ENCODE assay signal across 23 mouse cellular contexts in the genomic region with DNA sequence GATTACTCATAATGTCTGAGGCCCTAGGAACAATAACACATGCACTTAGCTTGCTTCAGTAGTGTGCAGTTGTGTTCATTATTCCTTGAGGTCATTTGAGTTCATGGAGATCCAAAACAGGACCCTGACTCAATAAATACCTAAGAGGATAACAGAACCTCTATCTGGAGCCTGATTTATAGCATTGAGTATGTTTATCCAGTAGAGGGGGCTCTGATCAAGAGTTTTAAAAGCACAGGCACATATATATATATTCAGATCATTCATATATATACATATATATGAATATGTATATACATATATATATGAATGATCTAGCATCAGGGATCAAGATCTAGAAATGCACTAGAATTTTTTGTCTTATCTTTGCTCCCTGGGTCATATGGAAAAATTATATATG. TPM values are rescaled to one million over a fixed set of nuclear protein-coding genes. Genes with fewer than 3 reads are reported as not detected.
DNase-seq lines count a peak whose midpoint lies in the region; ATAC-seq and TF ChIP-seq lines count a peak whose summit lies in the region.
"Had no signal": no experiment of that assay in that cellular context is flagged by ENCODE, and none has a peak within 500 bp of the region (broad histone marks: within the 10 kb centered on the region; RNA-seq: fewer than 3 reads in every experiment).

No protein-coding gene starts in this region.

- H3K4me1 ChIP-seq in heart, adult 2 months (ENCODE audit: control insufficient read depth, insufficient read depth, low read length): no peaks in the 10 kb centered on the region
- no peaks in the 10 kb centered on the region for H3K4me1 ChIP-seq in lung, embryonic 14.5 days (ENCODE audit: insufficient read depth)
- H3K4me1 ChIP-seq: embryonic facial prominence, embryonic 15.5 days; hindbrain, embryonic 10.5 days; limb, embryonic 15.5 days; neural tube, embryonic 15.5 days had no signal

- no peak for TF ChIP-seq EP300 in heart, adult 2 months (IDR thresholded peaks at IDR 0.05; ENCODE audit: insufficient read depth, low read depth, low read length)

- H3K27me3 ChIP-seq in heart, adult 2 months (ENCODE audit: control insufficient read depth, insufficient read depth, low read length): no peaks in the 10 kb centered on the region
- H3K27me3 ChIP-seq in lung, embryonic 14.5 days (ENCODE audit: insufficient read depth, low read length): no peaks in the 10 kb centered on the region
- H3K27me3 ChIP-seq: embryonic facial prominence, embryonic 15.5 days; limb, embryonic 15.5 days; neural tube, embryonic 15.5 days had no signal

- no peak overlapping the region for H3K4me3 ChIP-seq in heart, adult 2 months
- no peak overlapping the region for H3K4me3 ChIP-seq in lung, embryonic 14.5 days (ENCODE audit: low read depth, low read length)
- H3K4me3 ChIP-seq: embryonic facial prominence, embryonic 15.5 days; hindbrain, embryonic 10.5 days; limb, embryonic 15.5 days; myocyte; neural tube, embryonic 15.5 days had no signal

- no peak for TF ChIP-seq POLR2A in heart, adult 2 months (IDR thresholded peaks at IDR 0.05; ENCODE audit: insufficient read depth, low read depth, low read length)

- DNase-seq in heart, adult 2 months: no peak
- DNase-seq in heart, adult 18-20 months: no peak
- peak; percentile 35 for DNase-seq in lung, embryonic 14.5 days
- no peak for DNase-seq in lung, postnatal 36 days
- DNase-seq in retina, embryonic 14.5 days (ENCODE audit: low spot score): peak; percentile 44
- no peak for DNase-seq in adrenal gland, postnatal 4 days (ENCODE audit: low spot score in 2 of 2)
- DNase-seq in cerebellum, postnatal 4 days (ENCODE audit: low spot score in 2 of 2): no peak
- DNase-seq: adrenal gland, postnatal 25 days; B cell, adult 2 months; cerebellum, adult 18-20 months; cerebellum, postnatal 25 days; gastrocnemius, postnatal 14 days; lung, postnatal 4 days; right cerebral cortex, postnatal 25 days; thymus, postnatal 14 days had no signal

- H3K4me2 ChIP-seq in lung, embryonic 14.5 days: no peak overlapping the region
- H3K4me2 ChIP-seq: embryonic facial prominence, embryonic 15.5 days; limb, embryonic 15.5 days; midbrain, embryonic 11.5 days; neural tube, embryonic 15.5 days had no signal

- no peaks in the 10 kb centered on the region for H3K9me3 ChIP-seq in lung, embryonic 14.5 days (ENCODE audit: low read depth, low read length)
- H3K9me3 ChIP-seq: embryonic facial prominence, embryonic 15.5 days; hindbrain, embryonic 10.5 days; limb, embryonic 15.5 days; neural tube, embryonic 15.5 days had no signal

- H3K36me3 ChIP-seq in heart, adult 2 months (ENCODE audit: control insufficient read depth, insufficient read depth, low read length): no peaks in the 10 kb centered on the region
- H3K36me3 ChIP-seq in lung, embryonic 14.5 days (ENCODE audit: insufficient read depth): no peaks in the 10 kb centered on the region
- H3K36me3 ChIP-seq: hindbrain, embryonic 10.5 days had no signal

- TF ChIP-seq CTCF in heart, adult 2 months (IDR thresholded peaks at IDR 0.05): peak; percentile 56
- TF ChIP-seq CTCF in lung, embryonic 14.5 days (IDR thresholded peaks at IDR 0.05; ENCODE audit: low read depth): peak; percentile 21; the same call in 1 of the 2 replicates

- no peak for ATAC-seq in lung, embryonic 14.5 days (ENCODE audit: insufficient read depth)
- ATAC-seq in CD4-positive, CD25-positive, alpha-beta regulatory T cell, adult 4 months: peak; percentile 46
- ATAC-seq: inflammation-experienced regulatory T-cells, adult 6 months had no signal

- H3K27ac ChIP-seq in heart, adult 2 months: no peak overlapping the region
- H3K27ac ChIP-seq in lung, embryonic 14.5 days (ENCODE audit: low read depth): no peak overlapping the region
- H3K27ac ChIP-seq: embryonic facial prominence, embryonic 15.5 days; hindbrain, embryonic 10.5 days; limb, embryonic 15.5 days; neural tube, embryonic 15.5 days had no signal

- intact Hi-C loops in heart, adult 2 months (cut with DNase I): no loop called here

- no peak overlapping the region for H3K9ac ChIP-seq in heart, adult 2 months (ENCODE audit: low read depth, low read length)
- H3K9ac ChIP-seq in lung, embryonic 14.5 days: no peak overlapping the region
- H3K9ac ChIP-seq: embryonic facial prominence, embryonic 15.5 days; limb, embryonic 15.5 days; neural tube, embryonic 15.5 days had no signal

- H3K79me2 ChIP-seq in heart, adult 2 months (replicated peaks; ENCODE audit: control insufficient read depth, insufficient read depth, low read length): no peaks in the 10 kb centered on the region

RNA-seq across cellular contexts. Expression of a gene that starts 10.7 kb away (rescaled TPM):
- total RNA-seq in heart, adult 2 months (2021): 100 to 1,000 TPM in 1 of 2 experiments, 10 to 100 TPM in 1; 97.2 to 112 TPM
- polyA plus RNA-seq in heart, adult 2 months (2012; rRNA removed): 31.2 and 37.8 TPM in 2 replicates
- 10 to 100 TPM; 97.1 to 99.3 TPM for total RNA-seq in heart, adult 18-20 months (2021)
- 88.0 and 93.3 TPM in 2 replicates for polyA plus RNA-seq in lung, embryonic 14.5 days (2014; fragmentation: Nextera tagmentation; extraction: Ambion mirVana)
- 10 to 100 TPM; 23.5 to 48.7 TPM for polyA plus RNA-seq in CD4-positive, CD25-positive, alpha-beta regulatory T cell, adult 4 months (2017; shearing (Covaris generic))
- 100 to 1,000 TPM in 1 of 2 experiments, 10 to 100 TPM in 1; 99.4 to 101 TPM for total RNA-seq in adrenal gland, postnatal 4 days (2021)

RNA-seq across cellular contexts. Expression of a gene that starts 16.0 kb away (rescaled TPM):
- total RNA-seq in heart, adult 2 months (2021): 10 to 100 TPM; 54.6 to 64.7 TPM
- 25.5 and 36.3 TPM in 2 replicates for polyA plus RNA-seq in heart, adult 2 months (2012; rRNA removed)
- 10 to 100 TPM; 60.4 to 66.8 TPM for total RNA-seq in heart, adult 18-20 months (2021)
- 183 and 184 TPM in 2 replicates for polyA plus RNA-seq in lung, embryonic 14.5 days (2014; fragmentation: Nextera tagmentation; extraction: Ambion mirVana)
- polyA plus RNA-seq in CD4-positive, CD25-positive, alpha-beta regulatory T cell, adult 4 months (2017; shearing (Covaris generic)): 10 to 100 TPM; 93.2 to 94.5 TPM
- 10 to 100 TPM; 90.6 to 95.0 TPM for total RNA-seq in adrenal gland, postnatal 4 days (2021)

RNA-seq across cellular contexts. Expression of a gene that starts 16.0 kb away (rescaled TPM):
- 1 to 10 TPM; 7.0 to 8.6 TPM for total RNA-seq in heart, adult 2 months (2021)
- polyA plus RNA-seq in heart, adult 2 months (2012; rRNA removed): 5.7 and 11.5 TPM in 2 replicates
- total RNA-seq in heart, adult 18-20 months (2021): 1 to 10 TPM; 6.4 to 7.5 TPM
- polyA plus RNA-seq in lung, embryonic 14.5 days (2014; fragmentation: Nextera tagmentation; extraction: Ambion mirVana): 4.7 and 4.8 TPM in 2 replicates
- 1 to 10 TPM; 1.4 to 2.3 TPM for polyA plus RNA-seq in CD4-positive, CD25-positive, alpha-beta regulatory T cell, adult 4 months (2017; shearing (Covaris generic))
- 1 to 10 TPM; 7.7 to 8.7 TPM for total RNA-seq in adrenal gland, postnatal 4 days (2021)

Comparison
In these comparisons a context has a peak if more than half of its experiments do, and no peak if none do; other contexts are left out.
1. DNase-seq: peak in lung, embryonic 14.5 days (single experiment) and retina, embryonic 14.5 days (single experiment); none in heart, adult 2 months (0 of 2), heart, adult 18-20 months (0 of 2), lung, postnatal 36 days (single experiment), adrenal gland, postnatal 4 days (0 of 2) and cerebellum, postnatal 4 days (0 of 2).